Mouse (Mus musculus) neural tube, embryonic 11.5 days (tissue): Measurements from ENCODE around the gene Clip2. TPM values are rescaled to one million over a fixed set of nuclear protein-coding genes. Genes with fewer than 3 reads are reported as not detected.

ENCODE experiments used
- ATAC-seq: fragments of 200-750 bp; cut with Nextera tagmentation; 2 replicates; pipeline ENCODE4 v1.8.0; 2017; ENCODE audit warnings: moderate number of reproducible peaks, mild to moderate bottlenecking, moderate TSS enrichment, moderate library complexity; ENCODE audit not compliant: insufficient read depth, low FRiP score, low TSS enrichment
- DNase-seq: peaks from one replicate; pipeline ENCODE4 v3.0.0-alpha.2; 2015; ENCODE audit warnings: low spot score
- H3K27ac ChIP-seq: fragments of 300-500 bp; sonication (generic); 2 replicates; pipeline ENCODE4 v1.5.1; 2014; ENCODE audit warnings: low read depth, mild to moderate bottlenecking, low read length
- H3K27me3 ChIP-seq: fragments of 300-500 bp; sonication (generic); 2 replicates; pipeline ENCODE4 v1.6.1; 2014; ENCODE audit warnings: mild to moderate bottlenecking, low read length, mixed read lengths; ENCODE audit not compliant: control insufficient read depth, insufficient read depth
- H3K36me3 ChIP-seq: fragments of 300-500 bp; sonication (generic); 2 replicates; pipeline ENCODE4 v1.6.1; 2014; ENCODE audit warnings: mild to moderate bottlenecking, low read length, moderate library complexity, mixed read lengths; ENCODE audit not compliant: control insufficient read depth, insufficient read depth
- H3K4me1 ChIP-seq: fragments of 300-500 bp; sonication (generic); 2 replicates; pipeline ENCODE4 v1.6.1; 2014; ENCODE audit warnings: low read length, mixed read lengths; ENCODE audit not compliant: control insufficient read depth, insufficient read depth
- H3K4me2 ChIP-seq: fragments of 300-500 bp; sonication (generic); 2 replicates; pipeline ENCODE4 v1.6.1; 2014; ENCODE audit warnings: low read depth, mild to moderate bottlenecking, moderate library complexity
- H3K4me3 ChIP-seq: fragments of 300-500 bp; sonication (generic); 2 replicates; pipeline ENCODE4 v1.5.1; 2014; ENCODE audit warnings: low read depth, low read length
- H3K9ac ChIP-seq: fragments of 300-500 bp; sonication (generic); 2 replicates; pipeline ENCODE4 v1.6.1; 2014; ENCODE audit warnings: mild to moderate bottlenecking, low read length
- H3K9me3 ChIP-seq: fragments of 300-500 bp; sonication (generic); 2 replicates; pipeline ENCODE4 v1.6.1; 2016; ENCODE audit warnings: low read length; ENCODE audit not compliant: control insufficient read depth
- WGBS: fragments of 180-500 bp; shearing (Covaris S2); extraction: QIAGEN DNeasy Blood & Tissue Kit; methylation state at CpG from one replicate; pipeline ENCODE4 v1.1.7; 2014; 5-methylcytosine and 5-hydroxymethylcytosine counted together
- polyA plus RNA-seq: library from polyadenylated mRNA; unstranded; fragments of >200 nt; fragmentation: Nextera tagmentation; extraction: Ambion mirVana; gene quantifications from 2 replicates; pipeline ENCODE4 v1.2.1, GENCODE M21; 2014

Gene Clip2
- polyA plus RNA-seq, 1 experiment from 2014 or later: 7.6 TPM

DNA sequence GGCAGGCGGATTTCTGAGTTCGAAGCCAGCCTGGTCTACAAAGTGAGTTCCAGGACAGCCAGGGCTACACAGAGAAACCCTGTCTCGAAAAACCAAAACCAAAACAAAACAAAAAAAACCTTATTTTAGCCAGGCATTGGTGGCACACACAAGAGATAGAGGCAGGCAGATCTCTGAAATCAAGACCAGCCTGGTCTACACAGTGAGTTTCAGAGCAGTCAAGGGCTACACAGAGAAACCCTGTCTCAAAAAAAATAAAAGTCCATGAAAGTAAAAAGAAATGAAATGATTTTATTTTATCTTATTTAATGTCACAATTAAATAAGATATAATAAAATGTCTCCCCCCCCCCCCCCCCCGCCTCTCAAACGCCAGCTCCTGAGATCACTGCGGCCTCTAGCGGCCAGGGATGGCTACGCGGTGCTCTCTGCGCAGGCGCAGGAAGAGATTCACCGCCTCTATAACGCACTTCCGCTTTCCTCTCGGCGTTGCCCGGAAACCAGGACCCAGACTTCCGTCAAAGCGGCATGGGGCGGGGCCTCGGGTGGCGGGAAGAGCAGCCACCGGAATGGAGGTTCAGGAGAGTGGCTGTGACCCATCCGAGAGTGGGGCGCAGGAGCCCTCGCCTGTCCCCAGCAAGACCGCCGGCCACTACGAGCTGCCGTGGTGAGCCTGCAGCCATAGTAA lies 30.1 kb upstream of the Clip2 start:
- DNase-seq (peak; percentile 96), ATAC-seq (peak; percentile 88)
- Histone ChIP-seq H3K9me3 (no peaks in the 10 kb centered on the region), H3K4me3 (peak overlapping the region; percentile 85), H3K27me3 (no peaks in the 10 kb centered on the region), H3K4me2 (peak overlapping the region; percentile 72), H3K36me3 (0 out of 2 replicates have a peak, but pooled peaks cover 2% of the 10 kb centered on the region), H3K9ac (peak overlapping the region; percentile 77), H3K4me1 (peaks cover 4% of the 10 kb centered on the region; the same call in 1 of the 2 replicates), H3K27ac (no peak overlapping the region)
- 8% methylated on average over 27 of the region's 30 CpGs for WGBS

DNA sequence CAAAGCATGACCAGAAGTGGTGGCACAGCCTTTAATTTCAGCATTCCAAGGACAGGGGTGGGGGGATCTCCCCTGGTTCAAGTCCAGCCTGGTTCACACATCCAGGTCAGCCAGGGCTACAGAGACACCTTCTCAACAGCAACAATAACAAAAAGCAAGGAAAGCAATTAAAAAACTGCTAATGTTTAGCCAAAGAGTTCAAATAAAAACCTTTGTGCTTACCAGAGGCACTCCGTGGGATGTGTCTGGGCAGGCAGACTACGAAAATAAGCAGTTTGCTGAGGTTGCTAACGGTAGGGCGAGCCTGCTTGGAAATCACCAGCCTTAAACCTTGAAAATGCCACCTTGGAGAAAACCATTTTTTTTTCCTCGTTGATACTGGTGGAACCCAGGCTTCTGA lies 28.9 kb upstream of the Clip2 start, which contains the start of gene Rfc2:
Gene Rfc2 (plus strand): TSS at position 221 of the 400 bp plus-strand sequence.
- H3K4me1 ChIP-seq: peaks cover 4% of the 10 kb centered on the region; the same call in 1 of the 2 replicates
- H3K4me2 ChIP-seq: no peak within 1 kb of the TSS
- no peak within 1 kb of the TSS for H3K9ac ChIP-seq
- DNase-seq: no peak
- no peaks in the 10 kb centered on the region for H3K27me3 ChIP-seq
- no peak within 1 kb of the TSS for H3K4me3 ChIP-seq
- WGBS: 88% methylated on average over 5 of the region's 5 CpGs
- no peak for ATAC-seq
- H3K27ac ChIP-seq: no peak within 1 kb of the TSS
- H3K36me3 ChIP-seq: no peaks in the 10 kb centered on the region
- H3K9me3 ChIP-seq: no peaks in the 10 kb centered on the region

DNA sequence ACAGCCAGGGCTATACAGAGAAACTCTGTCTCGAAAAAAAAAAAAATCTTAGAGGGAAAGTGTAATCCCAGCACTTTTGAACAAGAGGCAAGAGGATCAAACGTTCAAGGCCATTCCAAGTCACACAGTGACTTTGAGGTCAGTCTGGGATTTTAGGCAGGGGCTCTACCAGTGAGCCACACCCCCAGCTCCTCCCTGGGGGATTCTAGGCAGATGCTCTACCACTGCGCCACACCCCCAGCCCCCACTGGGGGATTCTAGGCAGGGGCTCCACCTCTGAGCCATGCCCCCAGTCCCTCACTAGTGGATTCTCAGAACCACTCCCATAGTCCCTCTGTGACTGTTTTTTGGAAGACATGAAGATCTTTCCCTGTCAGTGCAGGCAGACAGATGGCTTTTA lies 26.9 kb upstream of the Clip2 start:
- DNase-seq (no peak), ATAC-seq (no peak)
- WGBS: 65% methylated on average over 3 of the region's 3 CpGs
- Histone ChIP-seq H3K4me3 (no peak overlapping the region), H3K4me1 (peaks cover 4% of the 10 kb centered on the region; the same call in 1 of the 2 replicates), H3K4me2 (no peak overlapping the region), H3K9ac (no peak overlapping the region), H3K9me3 (no peaks in the 10 kb centered on the region), H3K27ac (no peak overlapping the region), H3K36me3 (no peaks in the 10 kb centered on the region), H3K27me3 (no peaks in the 10 kb centered on the region)

- no peak overlapping the region for H3K4me3 ChIP-seq
- H3K4me1 ChIP-seq: peaks cover under 1% of the 10 kb centered on the region; the same call in 1 of the 2 replicates
- no peak overlapping the region for H3K9ac ChIP-seq
- H3K27ac ChIP-seq: no peak overlapping the region
- H3K9me3 ChIP-seq: no peaks in the 10 kb centered on the region
- DNase-seq (no peak), ATAC-seq (no peak)
- H3K4me2 ChIP-seq: no peak overlapping the region
- 87% methylated on average over 7 of the region's 7 CpGs for WGBS
- H3K27me3 ChIP-seq: no peaks in the 10 kb centered on the region
- no peaks in the 10 kb centered on the region for H3K36me3 ChIP-seq
Measured at GRCm38 (mm10) chr5:134577534-134577933, 25.3 kb upstream of the Clip2 start.

- Histone ChIP-seq H3K4me1 (peaks cover 4% of the 10 kb centered on the region; the same call in 1 of the 2 replicates), H3K27me3 (no peaks in the 10 kb centered on the region), H3K4me2 (no peak overlapping the region), H3K36me3 (no peaks in the 10 kb centered on the region), H3K27ac (no peak overlapping the region), H3K9me3 (no peaks in the 10 kb centered on the region), H3K9ac (no peak overlapping the region), H3K4me3 (no peak overlapping the region)
- WGBS: 78% methylated on average over 14 of the region's 14 CpGs
- DNase-seq (no peak), ATAC-seq (no peak)
Measured at GRCm38 (mm10) chr5:134576517-134577220, 24.4 kb upstream of the Clip2 start.

- Histone ChIP-seq H3K27ac (no peak overlapping the region), H3K9ac (no peak overlapping the region), H3K4me3 (no peak overlapping the region), H3K27me3 (no peaks in the 10 kb centered on the region), H3K9me3 (no peaks in the 10 kb centered on the region), H3K4me1 (peaks cover 4% of the 10 kb centered on the region; the same call in 1 of the 2 replicates), H3K36me3 (no peaks in the 10 kb centered on the region), H3K4me2 (no peak overlapping the region)
- DNase-seq: no peak
- ATAC-seq: no peak
- 94% methylated on average over 5 of the region's 5 CpGs for WGBS
Measured at GRCm38 (mm10) chr5:134575833-134576232, 23.6 kb upstream of the Clip2 start.

- 39% methylated on average over 10 of the region's 10 CpGs for WGBS
- H3K27ac ChIP-seq: no peak overlapping the region
- ATAC-seq (no peak), DNase-seq (no peak)
- no peaks in the 10 kb centered on the region for H3K27me3 ChIP-seq
- no peaks in the 10 kb centered on the region for H3K36me3 ChIP-seq
- peak overlapping the region; percentile 72 for H3K4me2 ChIP-seq
- H3K4me1 ChIP-seq: peaks cover 4% of the 10 kb centered on the region; the same call in 1 of the 2 replicates
- peak overlapping the region; percentile 58; the same call in 1 of the 2 replicates for H3K9ac ChIP-seq
- peak overlapping the region; percentile 43; the same call in 1 of the 2 replicates for H3K4me3 ChIP-seq
- no peaks in the 10 kb centered on the region for H3K9me3 ChIP-seq
Measured at GRCm38 (mm10) chr5:134572508-134573214, 20.4 kb upstream of the Clip2 start.

DNA sequence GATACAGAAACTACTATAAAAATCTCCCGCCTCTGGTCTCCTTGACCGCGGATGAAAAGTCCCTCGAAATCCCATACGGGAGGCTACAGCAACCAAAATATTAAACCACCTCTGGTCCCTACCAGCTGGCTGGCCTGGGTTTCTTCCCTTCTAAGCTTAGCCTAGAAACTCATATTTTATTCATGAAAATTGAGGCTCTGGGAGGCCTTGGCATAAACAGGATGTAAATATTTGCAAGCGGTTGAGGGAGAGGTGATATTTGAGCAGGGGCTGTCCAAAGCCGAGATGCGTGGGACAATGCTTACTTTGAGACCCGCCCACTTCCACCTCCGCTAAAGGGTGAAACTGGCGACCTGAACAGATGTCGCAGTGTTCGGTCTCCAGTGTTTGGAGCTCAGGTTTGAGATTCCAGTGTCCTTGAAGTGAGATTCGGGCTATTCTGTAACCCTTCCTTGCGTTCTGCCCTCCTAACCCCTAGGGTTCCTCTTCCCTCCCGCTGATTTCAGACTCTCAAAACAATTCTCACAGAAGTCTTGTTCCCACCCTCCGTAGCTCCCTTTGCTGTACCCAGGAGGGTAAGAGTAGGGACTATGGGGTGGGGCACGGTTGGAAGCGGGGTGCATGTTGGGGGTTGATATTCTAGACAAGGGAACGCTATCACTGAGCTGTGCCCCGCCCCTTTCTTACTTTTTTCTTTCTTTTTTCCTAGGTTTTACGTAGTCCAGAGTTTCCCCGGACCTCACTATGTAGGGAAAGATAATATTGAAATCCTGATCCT lies 19.7 kb upstream of the Clip2 start:
- DNase-seq: peak; percentile 71
- peak overlapping the region; percentile 43 for H3K4me3 ChIP-seq
- H3K9me3 ChIP-seq: no peaks in the 10 kb centered on the region
- H3K4me1 ChIP-seq: peaks cover 4% of the 10 kb centered on the region; the same call in 1 of the 2 replicates
- H3K27ac ChIP-seq: no peak overlapping the region
- H3K27me3 ChIP-seq: no peaks in the 10 kb centered on the region
- ATAC-seq: peak; percentile 35; the same call in 1 of the 2 replicates
- WGBS: 2% methylated on average over 23 of the region's 23 CpGs
- H3K9ac ChIP-seq: peak overlapping the region; percentile 58
- no peaks in the 10 kb centered on the region for H3K36me3 ChIP-seq
- peak overlapping the region; percentile 72 for H3K4me2 ChIP-seq
